ENCODE assay signal across 8 mouse cellular contexts in the genomic region with DNA sequence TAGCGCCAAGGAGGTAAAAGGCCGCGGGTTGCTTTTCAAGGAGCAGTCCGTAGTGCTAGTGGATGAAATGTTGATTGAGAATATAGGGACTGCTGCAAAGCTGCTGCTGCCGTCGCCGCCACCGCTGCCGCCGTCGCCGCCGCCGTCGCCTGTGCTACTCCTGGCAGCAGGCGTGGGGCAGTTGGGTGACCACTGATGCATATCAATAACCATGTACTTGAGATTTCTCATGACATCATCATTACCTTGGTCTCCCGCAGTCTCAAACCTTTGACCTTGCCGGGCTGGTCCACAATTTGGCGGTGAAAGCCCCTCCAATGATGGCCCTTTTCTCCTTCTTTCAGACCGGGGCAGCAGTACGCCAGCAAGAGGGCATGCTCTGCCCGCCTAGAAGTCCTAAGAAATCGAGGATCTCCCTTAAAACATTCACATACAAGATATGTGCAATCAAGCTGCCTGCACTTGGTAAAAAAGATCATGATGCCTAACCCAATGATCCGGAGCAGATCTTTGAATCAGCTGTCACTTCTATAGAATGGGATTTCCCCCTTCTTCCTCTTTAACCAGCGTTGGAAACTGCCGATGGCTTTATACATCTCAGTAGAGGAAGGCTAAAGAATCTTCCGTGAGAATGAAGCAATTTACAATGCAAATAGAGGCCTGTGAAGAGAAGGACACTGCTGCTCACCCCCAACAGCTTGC.
DNase-seq lines count a peak whose midpoint lies in the region; ATAC-seq and TF ChIP-seq lines count a peak whose summit lies in the region.

No protein-coding gene starts in this region.

- no peak for DNase-seq in heart, postnatal 0 days (ENCODE audit: low spot score)
- DNase-seq in heart, postnatal 25 days (ENCODE audit: low spot score), result no peak
- peak; percentile 31 for DNase-seq in ZHBTc4 (ENCODE audit: low read depth, low spot score)
- no peak for DNase-seq in limb, embryonic 14.5 days (ENCODE audit: low spot score)
- DNase-seq in frontal cortex, postnatal 36 days (ENCODE audit: low spot score in 2 of 2), result no peak
- DNase-seq in gastrocnemius, postnatal 10 days, result no peak

- no peak for ATAC-seq in heart, postnatal 0 days (ENCODE audit: insufficient read depth, low read depth)
- ATAC-seq in embryonic facial prominence, embryonic 15.5 days (ENCODE audit: insufficient number of reproducible peaks, low FRiP score, low TSS enrichment, low read depth), result no peak
- ATAC-seq in limb, embryonic 14.5 days (ENCODE audit: low FRiP score, low read depth), result no peak
- ATAC-seq in stomach, embryonic 16.5 days (ENCODE audit: insufficient read depth, low FRiP score), result no peak

- H3K27me3 ChIP-seq in heart, postnatal 0 days (ENCODE audit: control insufficient read depth, insufficient read depth, low read length), result peaks cover 83% of the 10 kb centered on the region
- H3K27me3 ChIP-seq in embryonic facial prominence, embryonic 15.5 days, result peaks cover 74% of the 10 kb centered on the region
- H3K27me3 ChIP-seq in limb, embryonic 14.5 days (ENCODE audit: control insufficient read depth, insufficient read depth, low read length), result peaks cover 65% of the 10 kb centered on the region
- peaks cover 49% of the 10 kb centered on the region for H3K27me3 ChIP-seq in stomach, embryonic 16.5 days (ENCODE audit: control insufficient read depth, insufficient read depth, low read length)

- TF ChIP-seq POLR2A in limb, embryonic 14.5 days (IDR thresholded peaks at IDR 0.05; ENCODE audit: borderline replicate concordance, extremely low read depth, insufficient read depth, insufficient read length), result no peak

- H3K27ac ChIP-seq in heart, postnatal 0 days (ENCODE audit: low read depth), result no peak overlapping the region
- no peak overlapping the region for H3K27ac ChIP-seq in embryonic facial prominence, embryonic 15.5 days (replicated peaks)
- no peak overlapping the region for H3K27ac ChIP-seq in limb, embryonic 14.5 days (replicated peaks; ENCODE audit: low read depth, low read length)
- H3K27ac ChIP-seq in stomach, embryonic 16.5 days (ENCODE audit: low read length), result no peak overlapping the region

- no peak for TF ChIP-seq EP300 in heart, postnatal 0 days (IDR thresholded peaks at IDR 0.05; ENCODE audit: low read depth)

- 2% methylated on average over 27 of the region's 27 CpGs for WGBS in heart, postnatal 0 days
- WGBS in embryonic facial prominence, embryonic 15.5 days, result under 1% methylated on average over 27 of the region's 27 CpGs
- under 1% methylated on average over 27 of the region's 27 CpGs for WGBS in limb, embryonic 14.5 days
- 2% methylated on average over 27 of the region's 27 CpGs for WGBS in stomach, embryonic 16.5 days

- no peaks in the 10 kb centered on the region; the same call in 1 of the 2 replicates for H3K4me1 ChIP-seq in heart, postnatal 0 days (ENCODE audit: control insufficient read depth, insufficient read depth)
- H3K4me1 ChIP-seq in embryonic facial prominence, embryonic 15.5 days, result peaks cover 5% of the 10 kb centered on the region
- H3K4me1 ChIP-seq in limb, embryonic 14.5 days (ENCODE audit: control insufficient read depth, insufficient read depth, low read length), result no peaks in the 10 kb centered on the region
- no peaks in the 10 kb centered on the region for H3K4me1 ChIP-seq in stomach, embryonic 16.5 days (ENCODE audit: control insufficient read depth, insufficient read depth, low read length)

- peak overlapping the region; percentile 43 for H3K4me2 ChIP-seq in heart, postnatal 0 days (ENCODE audit: low read depth, low read length)
- no peak overlapping the region for H3K4me2 ChIP-seq in embryonic facial prominence, embryonic 15.5 days (replicated peaks)
- H3K4me2 ChIP-seq in limb, embryonic 14.5 days (replicated peaks; ENCODE audit: low read depth, low read length, severe bottlenecking), result no peak overlapping the region
- 0 out of 2 replicates have a peak overlapping the region, but pooled peaks have one; percentile 30 for H3K4me2 ChIP-seq in stomach, embryonic 16.5 days (ENCODE audit: low read depth, low read length)

- H3K4me3 ChIP-seq in heart, postnatal 0 days (ENCODE audit: low read depth, low read length), result peak overlapping the region; percentile 33
- H3K4me3 ChIP-seq in embryonic facial prominence, embryonic 15.5 days (replicated peaks), result peak overlapping the region; percentile 3; the same call in 1 of the 2 replicates
- H3K4me3 ChIP-seq in limb, embryonic 14.5 days (replicated peaks; ENCODE audit: low read length), result 0 out of 2 replicates have a peak overlapping the region, but pooled peaks have one; percentile 7
- no peak overlapping the region; the same call in 1 of the 2 replicates for H3K4me3 ChIP-seq in stomach, embryonic 16.5 days (replicated peaks; ENCODE audit: low read length)

- intact Hi-C loops in heart, postnatal 25 days (cut with DNase I), result loop anchor here (10.0 kb wide), 1 partner anchor 487 kb away; the partner anchor contains the start of gene Tmem161b

- TF ChIP-seq CTCF in heart, postnatal 0 days (IDR thresholded peaks at IDR 0.05; ENCODE audit: low read depth), result no peak

- H3K36me3 ChIP-seq in heart, postnatal 0 days (replicated peaks; ENCODE audit: control insufficient read depth, insufficient read depth, low read length), result no peaks in the 10 kb centered on the region
- no peaks in the 10 kb centered on the region for H3K36me3 ChIP-seq in embryonic facial prominence, embryonic 15.5 days
- no peaks in the 10 kb centered on the region for H3K36me3 ChIP-seq in limb, embryonic 14.5 days (ENCODE audit: control insufficient read depth, insufficient read depth, low read length)
- no peaks in the 10 kb centered on the region for H3K36me3 ChIP-seq in stomach, embryonic 16.5 days (ENCODE audit: control insufficient read depth, insufficient read depth, low read length)

- no peak overlapping the region for H3K9ac ChIP-seq in heart, postnatal 0 days (replicated peaks; ENCODE audit: low read depth, low read length)
- no peak overlapping the region for H3K9ac ChIP-seq in embryonic facial prominence, embryonic 15.5 days
- H3K9ac ChIP-seq in limb, embryonic 14.5 days (ENCODE audit: low read depth, low read length, severe bottlenecking), result no peak overlapping the region
- H3K9ac ChIP-seq in stomach, embryonic 16.5 days (ENCODE audit: low read length), result no peak overlapping the region

- H3K9me3 ChIP-seq in heart, postnatal 0 days (replicated peaks; ENCODE audit: control insufficient read depth, low read length), result no peaks in the 10 kb centered on the region
- no peaks in the 10 kb centered on the region for H3K9me3 ChIP-seq in embryonic facial prominence, embryonic 15.5 days (replicated peaks)
- H3K9me3 ChIP-seq in limb, embryonic 14.5 days (ENCODE audit: control insufficient read depth, low read length), result no peaks in the 10 kb centered on the region
- no peaks in the 10 kb centered on the region for H3K9me3 ChIP-seq in stomach, embryonic 16.5 days (replicated peaks; ENCODE audit: control insufficient read depth, low read length)

Comparison
In these comparisons a context has a peak if more than half of its experiments do, and no peak if none do; other contexts are left out.
1. H3K4me2 ChIP-seq: peak in heart, postnatal 0 days (single experiment) and stomach, embryonic 16.5 days (single experiment); none in embryonic facial prominence, embryonic 15.5 days (single experiment) and limb, embryonic 14.5 days (single experiment).